Mouse (Mus musculus): ENCODE measurements around the gene Gemin4.
A peak's percentile ranks its signal among the peaks of the same experiment; 100 is the strongest.
"Not testable (repeated sequence)": the region's sequence is repeated elsewhere in the genome, so short reads cannot be mapped to it uniquely, and the experiment has no call there.

Gene Gemin4

GRCm38 (mm10) chr11:76216049-76216540, 1.4 kb downstream of the Gemin4 start:
- no peak for DNase-seq

GRCm38 (mm10) chr11:76215011-76215410, 2.5 kb downstream of the Gemin4 start:
- no peak for DNase-seq

GRCm38 (mm10) chr11:76213841-76214240, 3.6 kb downstream of the Gemin4 start:
- no peak for DNase-seq

GRCm38 (mm10) chr11:76211595-76211994, 5.9 kb downstream of the Gemin4 start:
- not testable (repeated sequence) for DNase-seq

GRCm38 (mm10) chr11:76210228-76210985, 7.1 kb downstream of the Gemin4 start:
- peak; percentile 22 for DNase-seq

GRCm38 (mm10) chr11:76206793-76207192, 10.7 kb downstream of the Gemin4 start:
- no peak for DNase-seq

- peak; percentile 89 for DNase-seq
Observed at GRCm38 (mm10) chr11:76201761-76202674, 15.4 kb downstream of the Gemin4 start.

GRCm38 (mm10) chr11:76196977-76197469, 20.4 kb downstream of the Gemin4 start:
- no peak for DNase-seq

GRCm38 (mm10) chr11:76196275-76196976, 21.0 kb downstream of the Gemin4 start:
- DNase-seq: no peak

- no peak for DNase-seq
Observed at GRCm38 (mm10) chr11:76186908-76187307, 30.6 kb downstream of the Gemin4 start.

GRCm38 (mm10) chr11:76183745-76184144, 33.7 kb downstream of the Gemin4 start:
- DNase-seq: no peak

- DNase-seq: no peak
Observed at GRCm38 (mm10) chr11:76180146-76180540, 37.3 kb downstream of the Gemin4 start.

GRCm38 (mm10) chr11:76179495-76180145, 37.8 kb downstream of the Gemin4 start, which contains the start of the genes Vps53 and Fam57a:
TSS of gene Vps53 (minus strand) at chr11:76179647.
TSS of gene Fam57a (plus strand) at chr11:76179671.
- peak; percentile 91 for DNase-seq

GRCm38 (mm10) chr11:76178726-76179494, 38.6 kb downstream of the Gemin4 start:
- peak; percentile 15 for DNase-seq

GRCm38 (mm10) chr11:76170207-76170606, 47.3 kb downstream of the Gemin4 start:
- no peak for DNase-seq

GRCm38 (mm10) chr11:76168976-76169375, 48.5 kb downstream of the Gemin4 start:
- DNase-seq: no peak

- peak; percentile 87 for DNase-seq
Observed at GRCm38 (mm10) chr11:76167079-76167765, 50.2 kb downstream of the Gemin4 start.

GRCm38 (mm10) chr11:76166657-76167056, 50.8 kb downstream of the Gemin4 start:
- no peak for DNase-seq

All from lung, postnatal 14 days (tissue).